Mouse (Mus musculus): ENCODE measurements around the gene Akap9. TPM values are rescaled to one million over a fixed set of nuclear protein-coding genes. Genes with fewer than 3 reads are reported as not detected.

The Akap9 gene
- total and polyA plus RNA-seq, 3 experiments: 15.9 to 29.3 (median 17.3) TPM

GRCm38 (mm10) chr5:4020018-4020417 lies 92.2 kb downstream of the Akap9 start:
- peak; percentile 9 for DNase-seq (ENCODE audit: low read depth, low spot score)

GRCm38 (mm10) chr5:4023186-4023585 lies 95.3 kb downstream of the Akap9 start:
- no peaks in the 10 kb centered on the region for H3K9me3 ChIP-seq (replicated peaks; ENCODE audit: insufficient read depth, low read length)
- H3K79me2 ChIP-seq (ENCODE audit: control insufficient read depth, insufficient read depth, low read length, poor library complexity): no peaks in the 10 kb centered on the region
- no peak overlapping the region for H3K27ac ChIP-seq (ENCODE audit: control insufficient read depth, low read depth, low read length)
- no peak for DNase-seq (ENCODE audit: low read depth, low spot score)
- no peaks in the 10 kb centered on the region for H3K27me3 ChIP-seq (ENCODE audit: control insufficient read depth in 1 of 2, insufficient read depth in 2 of 2, low read length in 2 of 2)
- no peak overlapping the region for H3K9ac ChIP-seq (ENCODE audit: control insufficient read depth, low read depth, low read length, poor library complexity, severe bottlenecking)
- no peak overlapping the region for H3K4me3 ChIP-seq (ENCODE audit: control insufficient read depth in 1 of 2, insufficient read depth in 1 of 2, low read depth in 2 of 2, low read length in 2 of 2)
- TF ChIP-seq RAD21 (IDR thresholded peaks at IDR 0.05; ENCODE audit: low read depth, low read length) (no peak), MAZ (IDR thresholded peaks at IDR 0.05; ENCODE audit: low read depth, low read length) (no peak), ZKSCAN1 (IDR thresholded peaks at IDR 0.05; ENCODE audit: low read depth, low read length) (no peak), EP300 (IDR thresholded peaks at IDR 0.05; ENCODE audit: low read depth in 1 of 2, low read length in 2 of 2) (no peak), TAL1 (IDR thresholded peaks at IDR 0.05; ENCODE audit: low read length) (no peak), NRF1 (IDR thresholded peaks at IDR 0.05; ENCODE audit: insufficient read depth, low read depth, low read length, poor library complexity, severe bottlenecking) (no peak), CHD2 (IDR thresholded peaks at IDR 0.05; ENCODE audit: low read length) (no peak), KAT2A (conservative IDR thresholded peaks at IDR 0.05; ENCODE audit: low read depth, low read length) (no peak), POLR2AphosphoS2 (IDR thresholded peaks at IDR 0.05; ENCODE audit: low read length) (no peak), RCOR1 (IDR thresholded peaks at IDR 0.05; ENCODE audit: low read depth, low read length) (no peak), MYB (IDR thresholded peaks at IDR 0.05; ENCODE audit: low read depth, low read length) (no peak), MAFK (IDR thresholded peaks at IDR 0.05; ENCODE audit: borderline replicate concordance, low read depth, low read length) (no peak), BHLHE40 (IDR thresholded peaks at IDR 0.05; ENCODE audit: borderline replicate concordance, low read depth, low read length) (no peak), JUND (IDR thresholded peaks at IDR 0.05; ENCODE audit: low read depth, low read length) (no peak), NELFE (IDR thresholded peaks at IDR 0.05; ENCODE audit: low read depth, low read length) (no peak), MEF2A (IDR thresholded peaks at IDR 0.05; ENCODE audit: extremely low read depth, insufficient replicate concordance, low read depth, low read length, poor library complexity, severe bottlenecking) (no peak), SIN3A (IDR thresholded peaks at IDR 0.05; ENCODE audit: low read length) (no peak), MYC (IDR thresholded peaks at IDR 0.05; ENCODE audit: low read depth, low read length) (no peak)
- no peaks in the 10 kb centered on the region for H3K4me1 ChIP-seq (ENCODE audit: control insufficient read depth in 1 of 2, insufficient read depth in 2 of 2, low read length in 2 of 2)
- H3K36me3 ChIP-seq (ENCODE audit: control insufficient read depth in 1 of 2, insufficient read depth in 2 of 2, low read length in 2 of 2): peaks cover 2% of the 10 kb centered on the region in 2 experiments; a peak in 2 of 4 replicates

More at GRCm38 (mm10) chr5:4020018-4020417, 92.2 kb downstream of the Akap9 start:
- Histone ChIP-seq H3K36me3 (ENCODE audit: control insufficient read depth in 1 of 2, insufficient read depth in 2 of 2, low read length in 2 of 2) (peaks cover 2 to 3% of the 10 kb centered on the region in 2 experiments; a peak in 2 of 4 replicates), H3K9me3 (replicated peaks; ENCODE audit: insufficient read depth, low read length) (no peaks in the 10 kb centered on the region), H3K4me1 (ENCODE audit: control insufficient read depth in 1 of 2, insufficient read depth in 2 of 2, low read length in 2 of 2) (no peaks in the 10 kb centered on the region), H3K4me3 (ENCODE audit: control insufficient read depth in 1 of 2, insufficient read depth in 1 of 2, low read depth in 2 of 2, low read length in 2 of 2) (no peak overlapping the region), H3K27me3 (ENCODE audit: control insufficient read depth in 1 of 2, insufficient read depth in 2 of 2, low read length in 2 of 2) (no peaks in the 10 kb centered on the region), H3K9ac (ENCODE audit: control insufficient read depth, low read depth, low read length, poor library complexity, severe bottlenecking) (no peak overlapping the region), H3K27ac (ENCODE audit: control insufficient read depth, low read depth, low read length) (no peak overlapping the region), H3K79me2 (ENCODE audit: control insufficient read depth, insufficient read depth, low read length, poor library complexity) (no peaks in the 10 kb centered on the region)
- TF ChIP-seq TAL1 (IDR thresholded peaks at IDR 0.05; ENCODE audit: low read length): no peak
- no peak for TF ChIP-seq MAZ (IDR thresholded peaks at IDR 0.05; ENCODE audit: low read depth, low read length)
- TF ChIP-seq ETS1 (IDR thresholded peaks at IDR 0.05; ENCODE audit: low read depth, low read length): no peak
- no peak for TF ChIP-seq USF1 (IDR thresholded peaks at IDR 0.05; ENCODE audit: low read depth, low read length)
- no peak for TF ChIP-seq ELF1 (IDR thresholded peaks at IDR 0.05; ENCODE audit: low read depth, low read length)
- TF ChIP-seq ZMIZ1 (IDR thresholded peaks at IDR 0.05; ENCODE audit: low read depth, low read length): no peak
- no peak for TF ChIP-seq SIN3A (IDR thresholded peaks at IDR 0.05; ENCODE audit: low read length)
- no peak for TF ChIP-seq E2F4 (IDR thresholded peaks at IDR 0.05; ENCODE audit: borderline replicate concordance, low read depth, low read length)
- TF ChIP-seq NRF1 (IDR thresholded peaks at IDR 0.05; ENCODE audit: insufficient read depth, low read depth, low read length, poor library complexity, severe bottlenecking): no peak
- no peak for TF ChIP-seq KAT2A (conservative IDR thresholded peaks at IDR 0.05; ENCODE audit: low read depth, low read length)
- TF ChIP-seq MAFK (IDR thresholded peaks at IDR 0.05; ENCODE audit: borderline replicate concordance, low read depth, low read length): no peak
- TF ChIP-seq POLR2AphosphoS5 (IDR thresholded peaks at IDR 0.05; ENCODE audit: borderline replicate concordance, low read depth, low read length): no peak
